Mouse (Mus musculus) bone marrow, adult 2 months (tissue): ENCODE results near the gene Arhgef19.

Source experiments
- CTCF ChIP-seq: fragments of 200-500 bp; IDR thresholded peaks from 2 replicates; pipeline ENCODE4 v1.5.1; 2011; ENCODE audit warnings: low read length, control low read depth; ENCODE audit not compliant: control insufficient read depth, insufficient read depth
- POLR2A ChIP-seq: fragments of 200-500 bp; IDR thresholded peaks from 2 replicates; pipeline ENCODE4 v1.6.1; 2011; ENCODE audit warnings: low read depth, mild to moderate bottlenecking, control low read depth, low read length, borderline replicate concordance; ENCODE audit not compliant: control insufficient read depth

GRCm38 (mm10) chr4:141244931-141245425, 5.7 kb downstream of the Arhgef19 start:
- no peak for TF ChIP-seq POLR2A
- no peak for TF ChIP-seq CTCF
